Mouse (Mus musculus): ENCODE results near the gene Nos3.

DNA sequence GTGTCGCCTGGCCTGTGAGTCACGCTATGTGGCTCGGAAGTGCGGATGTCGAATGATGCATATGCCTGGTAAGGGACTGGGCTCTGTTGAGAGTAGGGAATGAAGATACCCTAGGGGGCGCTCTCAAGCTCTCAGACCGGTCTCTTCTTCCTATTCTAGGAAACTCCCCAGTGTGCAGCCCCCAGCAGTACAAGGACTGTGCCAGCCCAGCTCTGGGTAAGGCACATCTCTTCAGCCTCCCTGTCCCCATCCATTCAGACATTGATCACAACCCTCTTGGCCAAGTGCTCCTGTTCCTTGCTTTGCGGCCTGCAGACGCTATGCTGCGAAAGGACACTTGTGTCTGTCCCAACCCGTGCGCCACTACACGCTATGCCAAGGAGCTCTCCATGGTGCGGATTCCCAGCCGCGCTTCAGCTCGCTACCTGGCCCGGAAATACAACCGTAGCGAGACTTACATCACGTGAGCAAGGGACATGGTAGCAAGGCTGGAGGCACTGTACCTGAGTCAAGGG, 51.7 kb downstream of the Nos3 start:
- TF ChIP-seq CTCF (conservative IDR thresholded peaks at IDR 0.05; ENCODE audit: insufficient read depth, insufficient read length, low read depth, low read length) (peak; percentile 65), POLR2A (IDR thresholded peaks at IDR 0.05; ENCODE audit: low read depth, low read length) (no peak)
